Mouse (Mus musculus) granulocyte monocyte progenitor cell, adult 5-6 weeks (primary cell): ENCODE results near the gene M1ap. TPM values are rescaled to one million over a fixed set of nuclear protein-coding genes. Genes with fewer than 3 reads are reported as not detected.

Source experiments
- ATAC-seq: replicated peaks from 2 replicates; pipeline ENCODE4 v1.8.0; 2016; ENCODE audit warnings: mild to moderate bottlenecking, moderate TSS enrichment, inconsistent platforms; ENCODE audit not compliant: poor library complexity, severe bottlenecking
- total RNA-seq, 2 experiments: library from RNA; stranded (forward) in 1 of 2; stranded (reverse) in 1 of 2; fragments of 200-712, 200-1000 nt in 1 of 2; fragments of >200 nt in 1 of 2; fragmentation: Nextera tagmentation in 1 of 2; gene quantifications; 2 replicates each; pipeline ENCODE4 v1.2.3; 2014 to 2017

M1ap gene
- total RNA-seq, 2 experiments from 2014 or later: 6.3 TPM; not detected in 1

GRCm38 (mm10) chr6:83031921-83032590, 85.4 kb downstream of the M1ap start:
- ATAC-seq: no peak

DNA sequence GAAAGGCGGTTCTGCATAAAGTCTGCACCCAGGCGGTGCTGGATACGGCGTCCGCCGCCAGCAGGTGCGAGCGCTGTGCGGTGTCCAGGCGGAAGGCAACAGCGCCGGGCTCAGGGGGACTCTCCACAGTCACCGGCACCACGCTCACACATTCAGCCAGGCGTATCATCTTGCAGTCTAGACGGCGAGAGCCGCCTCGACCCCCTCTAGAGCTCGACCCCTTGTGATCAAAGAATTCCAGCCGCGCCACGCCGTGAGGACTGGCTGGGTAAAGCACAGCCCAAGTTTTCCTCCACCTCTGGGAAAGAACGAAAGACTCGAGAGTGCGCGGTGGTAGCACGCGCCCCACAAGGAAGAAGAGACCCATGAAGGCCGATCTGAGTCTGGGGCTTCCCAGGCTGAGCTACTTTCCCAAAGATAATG, 86.1 kb downstream of the M1ap start:
- peak; percentile 58 for ATAC-seq

- ATAC-seq: peak; percentile 74
Observed at GRCm38 (mm10) chr6:83033249-83034185, 86.8 kb downstream of the M1ap start, which contains the start of the genes Dok1 and Loxl3. Gene Dok1, minus strand, starts transcription at chr6:83033471. Gene Loxl3, plus strand, starts transcription at chr6:83034173.

- no peak for ATAC-seq
Observed at GRCm38 (mm10) chr6:83034463-83035055, 87.9 kb downstream of the M1ap start.

GRCm38 (mm10) chr6:83037188-83037587, 90.5 kb downstream of the M1ap start:
- ATAC-seq: no peak

GRCm38 (mm10) chr6:83038496-83039012, 91.9 kb downstream of the M1ap start:
- ATAC-seq: peak; percentile 74

GRCm38 (mm10) chr6:83040601-83041000, 93.9 kb downstream of the M1ap start:
- ATAC-seq: no peak

DNA sequence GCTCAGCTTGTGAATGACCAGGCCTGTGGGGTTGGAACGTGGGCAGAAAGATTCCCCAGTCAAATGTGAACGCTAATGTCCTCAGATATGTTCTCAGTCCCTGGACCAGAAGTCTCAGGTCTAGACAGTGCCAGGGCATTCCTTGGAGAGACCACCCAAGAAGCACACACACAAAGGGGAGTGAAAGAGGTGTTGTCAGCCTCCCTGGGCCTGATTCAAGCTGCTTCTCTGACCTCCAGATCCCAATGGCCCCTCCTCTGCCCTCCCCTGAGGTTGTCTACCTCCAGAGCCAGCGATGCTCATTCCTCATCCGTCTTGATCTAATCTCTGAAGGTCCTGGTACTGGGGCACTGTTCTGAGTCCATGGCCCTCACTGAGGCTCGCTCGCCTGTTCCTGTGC, 96.9 kb downstream of the M1ap start:
- ATAC-seq: no peak

DNA sequence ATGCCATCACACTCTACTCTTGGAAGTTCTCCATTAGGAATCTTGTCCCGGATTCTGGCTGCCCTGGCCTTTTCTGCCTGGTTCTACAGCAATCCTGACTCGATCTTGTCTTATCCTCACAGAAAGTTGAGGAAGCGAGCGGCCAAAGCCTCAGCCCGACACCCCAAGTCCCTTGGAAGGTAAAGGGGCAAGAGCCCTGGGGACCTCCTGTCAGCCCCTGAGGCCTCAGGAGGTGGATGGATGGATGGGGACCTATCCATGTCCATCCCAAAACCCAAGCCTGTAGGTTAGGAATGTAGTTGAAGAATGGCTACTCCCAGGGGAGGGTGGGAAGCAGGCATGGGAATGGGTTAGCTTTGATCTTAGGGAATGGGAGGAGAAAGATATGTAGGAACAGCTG, 97.3 kb downstream of the M1ap start:
- ATAC-seq: no peak

GRCm38 (mm10) chr6:83044742-83045141, 98.0 kb downstream of the M1ap start:
- ATAC-seq: peak; percentile 82

GRCm38 (mm10) chr6:83049367-83049766, 102.7 kb downstream of the M1ap start:
- no peak for ATAC-seq

DNA sequence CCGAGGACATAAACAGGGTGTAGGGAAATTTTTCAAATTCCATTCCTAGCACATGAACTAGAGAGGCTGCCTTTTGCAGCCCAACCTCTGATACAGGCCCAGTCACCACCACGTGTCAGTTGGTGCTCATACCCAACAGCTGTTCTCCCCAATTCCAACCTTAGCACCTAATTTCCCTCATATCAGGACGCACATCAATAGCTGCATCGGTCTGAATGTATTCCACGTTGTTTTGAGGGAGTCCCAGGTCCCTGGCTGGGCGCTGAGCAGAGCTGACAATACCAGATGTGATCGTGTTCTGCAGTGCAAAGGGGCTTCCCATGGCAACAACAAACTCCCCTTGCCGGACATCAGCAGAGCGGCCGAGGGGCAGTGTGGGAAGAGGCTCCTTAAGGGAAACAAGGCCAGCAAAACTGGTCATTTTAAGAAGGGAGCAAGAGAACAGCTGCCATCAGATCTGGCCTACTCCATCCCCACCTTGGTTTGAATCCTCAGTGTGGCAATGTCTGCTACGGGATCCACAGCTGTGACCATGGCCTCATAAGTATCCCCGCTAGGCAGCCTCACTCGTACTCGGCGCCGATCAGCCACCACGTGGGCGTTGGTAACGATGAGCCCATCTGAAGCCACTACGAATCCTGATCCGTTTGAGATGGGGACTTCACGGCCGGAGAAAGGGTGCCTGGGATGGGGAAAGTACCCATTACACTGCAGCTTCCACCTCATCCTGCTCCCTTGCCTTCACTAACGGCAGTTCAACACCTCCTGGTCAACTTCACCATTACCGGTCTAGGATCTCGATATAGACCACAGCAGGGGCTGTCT, 106.6 kb downstream of the M1ap start:
- peak; percentile 25 for ATAC-seq

DNA sequence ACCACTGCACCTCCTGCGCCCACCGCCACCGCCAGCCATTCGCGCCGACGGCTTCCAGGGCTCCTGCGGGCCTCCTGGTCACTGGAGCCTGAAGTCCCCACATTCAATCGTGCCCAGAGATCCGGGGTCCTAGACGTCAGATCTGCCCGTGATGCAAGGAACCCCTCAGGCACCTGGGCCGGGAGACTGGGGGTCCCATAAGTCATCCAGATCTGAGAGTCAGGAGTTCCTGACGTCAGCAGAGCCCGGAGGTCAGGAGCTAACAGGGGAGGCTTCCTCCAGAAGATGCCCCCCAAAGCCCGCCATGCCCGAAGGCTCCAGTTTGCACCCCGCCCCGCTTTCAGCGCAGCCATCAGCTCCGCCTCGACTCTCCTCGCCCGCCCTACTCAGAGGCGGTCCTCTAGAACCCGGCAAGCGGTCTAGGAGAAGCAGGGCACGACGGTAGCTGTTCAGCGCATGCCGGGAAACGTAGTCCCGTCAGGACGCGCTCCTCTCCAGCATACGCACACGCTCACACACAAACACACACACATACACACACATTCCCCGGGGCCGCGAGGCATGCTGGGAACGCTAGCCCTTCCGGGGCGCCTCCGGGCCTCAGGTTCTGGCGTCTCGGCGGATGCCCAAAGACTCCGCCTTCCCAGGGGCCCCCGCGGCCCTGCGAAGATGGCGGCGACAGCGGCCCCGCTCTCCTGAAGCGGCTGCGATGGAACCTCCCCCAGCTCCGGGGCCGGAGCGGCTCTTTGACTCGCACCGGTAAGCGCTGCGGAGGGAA, 107.6 kb downstream of the M1ap start, which contains the start of gene Aup1:
Gene Aup1 (plus strand): TSS at position 448 of the 778 bp plus-strand sequence.
- ATAC-seq: peak; percentile 83

GRCm38 (mm10) chr6:83054871-83055431, 108.2 kb downstream of the M1ap start, which contains the start of gene Htra2:
Gene Htra2, minus strand, starts transcription at chr6:83055273.
- peak; percentile 18; the same call in 1 of the 2 replicates for ATAC-seq

DNA sequence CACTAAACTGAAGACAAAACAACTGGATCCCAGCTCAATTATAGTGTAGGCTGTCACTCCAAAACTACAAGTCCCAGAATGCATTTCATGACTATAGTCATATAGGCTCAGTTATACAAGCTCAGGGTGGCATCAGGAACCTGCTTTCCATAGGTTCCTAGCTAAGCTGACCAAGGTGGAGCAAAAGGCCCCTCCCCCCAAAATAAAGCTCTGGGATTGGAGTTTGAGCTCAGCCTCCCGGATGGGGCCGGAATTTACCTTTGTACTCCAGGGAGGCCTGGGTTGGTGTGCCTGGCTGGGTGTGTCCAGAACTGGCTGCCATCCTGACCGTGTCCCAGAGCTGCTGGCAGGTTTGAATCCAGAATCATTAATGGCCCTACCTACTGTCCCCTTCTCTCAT, 111.1 kb downstream of the M1ap start, which contains the start of gene Dqx1:
Gene Dqx1 (plus strand): TSS at position 55 of the 400 bp plus-strand sequence.
- ATAC-seq: no peak

DNA sequence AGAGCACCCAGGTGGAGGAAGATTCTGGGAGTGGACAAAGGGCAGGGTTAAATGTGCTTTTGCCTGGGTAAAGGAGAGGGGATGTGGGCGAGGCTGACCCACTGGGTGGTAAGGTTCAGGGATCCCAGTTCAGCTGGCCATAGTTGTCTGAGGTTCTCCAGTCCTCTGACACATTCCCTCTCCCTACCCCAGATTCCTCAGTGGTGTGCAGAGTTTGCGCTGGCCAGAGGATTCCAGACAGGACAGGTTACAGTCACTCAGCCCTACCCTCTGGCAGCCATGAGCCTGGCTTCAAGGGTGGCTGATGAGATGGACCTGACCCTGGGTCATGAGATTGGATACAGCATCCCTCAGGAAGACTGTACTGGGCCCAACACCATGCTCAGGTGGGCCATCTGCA, 112.0 kb downstream of the M1ap start:
- ATAC-seq: no peak

DNA sequence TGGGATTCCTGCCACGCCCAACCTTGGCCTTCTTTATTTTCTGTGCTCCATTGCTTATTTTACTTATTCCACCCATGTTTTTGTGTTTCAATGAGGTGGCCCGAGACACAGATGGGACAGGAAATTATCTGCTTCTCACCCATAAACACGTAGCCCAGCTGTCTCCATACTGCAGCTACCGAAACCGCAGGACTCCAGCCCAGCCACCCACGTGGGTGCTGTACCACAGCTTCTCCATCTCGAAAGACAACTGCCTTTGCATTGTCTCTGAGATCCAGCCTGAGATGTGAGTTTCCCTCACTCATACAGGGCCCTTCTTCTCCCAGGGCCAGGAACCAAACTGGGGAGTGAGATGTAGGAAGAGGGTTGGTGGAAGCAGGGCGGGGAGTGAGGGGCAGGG, 119.3 kb downstream of the M1ap start:
- ATAC-seq: peak; percentile 31

GRCm38 (mm10) chr6:83066441-83066840, 119.7 kb downstream of the M1ap start:
- no peak for ATAC-seq
